Mouse (Mus musculus): Measurements from ENCODE around the gene Elmo3.

GRCm38 (mm10) chr8:105349096-105349771, 43.8 kb downstream of the Elmo3 start:
- no peak for TF ChIP-seq CTCF (IDR thresholded peaks at IDR 0.05; ENCODE audit: extremely low read depth, insufficient read length, insufficient replicate concordance, low read depth, low read length)
- TF ChIP-seq POLR2A (IDR thresholded peaks at IDR 0.05; ENCODE audit: low read depth, low read length): no peak

All from small intestine, adult 2 months (tissue).